Mouse (Mus musculus): ENCODE results near the gene Taf3. TPM values are rescaled to one million over a fixed set of nuclear protein-coding genes. Genes with fewer than 3 reads are reported as not detected.

The Taf3 gene
- polyA plus RNA-seq, 1 experiment from 2014 or later: 17.9 TPM

DNA sequence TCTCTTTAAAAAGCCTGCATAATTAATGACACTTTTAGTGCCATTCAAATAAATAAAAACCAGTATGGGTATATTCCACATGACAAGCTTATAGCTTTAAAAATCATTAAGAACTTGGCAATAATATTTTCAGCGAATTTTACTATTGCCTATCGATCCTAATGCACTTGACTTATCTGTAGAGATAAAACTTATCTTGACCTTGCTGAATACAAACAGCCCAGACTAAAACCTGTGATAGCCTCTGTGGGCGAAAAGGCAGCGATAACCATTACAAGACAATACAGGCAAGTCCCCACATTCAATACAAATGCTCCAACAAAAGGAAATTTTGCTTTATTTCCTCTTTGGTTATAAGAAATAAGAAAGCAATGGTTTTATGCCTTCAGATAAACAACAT is 39.8 kb downstream of the Taf3 start:
- no peak for ATAC-seq
- no peaks in the 10 kb centered on the region for H3K36me3 ChIP-seq (ENCODE audit: poor library complexity, severe bottlenecking)
- no peak overlapping the region for H3K4me2 ChIP-seq
- H3K4me1 ChIP-seq: no peaks in the 10 kb centered on the region
- 90% methylated on average over 4 of the region's 4 CpGs for WGBS
- H3K4me3 ChIP-seq: no peak overlapping the region
- H3K9ac ChIP-seq: no peak overlapping the region
- no peaks in the 10 kb centered on the region for H3K9me3 ChIP-seq (replicated peaks)
- H3K27ac ChIP-seq: no peak overlapping the region
- H3K27me3 ChIP-seq: no peaks in the 10 kb centered on the region

GRCm38 (mm10) chr2:10004960-10005621 is 43.3 kb downstream of the Taf3 start:
- Histone ChIP-seq H3K36me3 (ENCODE audit: poor library complexity, severe bottlenecking) (no peaks in the 10 kb centered on the region), H3K4me1 (0 out of 2 replicates have a peak, but pooled peaks cover 4% of the 10 kb centered on the region), H3K4me3 (no peak overlapping the region), H3K27me3 (no peaks in the 10 kb centered on the region), H3K9me3 (replicated peaks) (no peaks in the 10 kb centered on the region), H3K27ac (no peak overlapping the region), H3K4me2 (no peak overlapping the region), H3K9ac (no peak overlapping the region)
- WGBS: 88% methylated on average over 8 of the region's 8 CpGs
- ATAC-seq: no peak

GRCm38 (mm10) chr2:10003358-10003757 is 45.0 kb downstream of the Taf3 start:
- Histone ChIP-seq H3K27ac (no peak overlapping the region), H3K36me3 (ENCODE audit: poor library complexity, severe bottlenecking) (no peaks in the 10 kb centered on the region), H3K9me3 (replicated peaks) (no peaks in the 10 kb centered on the region), H3K9ac (no peak overlapping the region), H3K4me2 (no peak overlapping the region), H3K27me3 (no peaks in the 10 kb centered on the region), H3K4me3 (no peak overlapping the region), H3K4me1 (0 out of 2 replicates have a peak, but pooled peaks cover 4% of the 10 kb centered on the region)
- ATAC-seq: peak; percentile 65
- WGBS: 74% methylated on average over 5 of the region's 5 CpGs

- WGBS: 90% methylated on average over 2 of the region's 2 CpGs
- no peak overlapping the region for H3K4me3 ChIP-seq
- H3K36me3 ChIP-seq (ENCODE audit: poor library complexity, severe bottlenecking): no peaks in the 10 kb centered on the region
- 0 out of 2 replicates have a peak, but pooled peaks cover 4% of the 10 kb centered on the region for H3K4me1 ChIP-seq
- ATAC-seq: no peak
- no peak overlapping the region for H3K4me2 ChIP-seq
- H3K9ac ChIP-seq: no peak overlapping the region
- H3K27me3 ChIP-seq: no peaks in the 10 kb centered on the region
- no peak overlapping the region for H3K27ac ChIP-seq
- H3K9me3 ChIP-seq (replicated peaks): no peaks in the 10 kb centered on the region
These were observed 46.8 kb downstream of the Taf3 start for GRCm38 (mm10) chr2:10001591-10001990.

- no peak for ATAC-seq
- no peaks in the 10 kb centered on the region for H3K27me3 ChIP-seq
- H3K9me3 ChIP-seq (replicated peaks): no peaks in the 10 kb centered on the region
- no peak overlapping the region for H3K9ac ChIP-seq
- no peaks in the 10 kb centered on the region for H3K4me1 ChIP-seq
- 91% methylated on average over 7 of the region's 7 CpGs for WGBS
- no peak overlapping the region for H3K4me2 ChIP-seq
- H3K4me3 ChIP-seq: no peak overlapping the region
- no peaks in the 10 kb centered on the region for H3K36me3 ChIP-seq (ENCODE audit: poor library complexity, severe bottlenecking)
- no peak overlapping the region for H3K27ac ChIP-seq
These were observed 50.9 kb downstream of the Taf3 start for GRCm38 (mm10) chr2:9997535-9997934.

GRCm38 (mm10) chr2:9996111-9996510 is 52.3 kb downstream of the Taf3 start:
- ATAC-seq: no peak
- Histone ChIP-seq H3K4me3 (no peak overlapping the region), H3K9me3 (replicated peaks) (no peaks in the 10 kb centered on the region)

DNA sequence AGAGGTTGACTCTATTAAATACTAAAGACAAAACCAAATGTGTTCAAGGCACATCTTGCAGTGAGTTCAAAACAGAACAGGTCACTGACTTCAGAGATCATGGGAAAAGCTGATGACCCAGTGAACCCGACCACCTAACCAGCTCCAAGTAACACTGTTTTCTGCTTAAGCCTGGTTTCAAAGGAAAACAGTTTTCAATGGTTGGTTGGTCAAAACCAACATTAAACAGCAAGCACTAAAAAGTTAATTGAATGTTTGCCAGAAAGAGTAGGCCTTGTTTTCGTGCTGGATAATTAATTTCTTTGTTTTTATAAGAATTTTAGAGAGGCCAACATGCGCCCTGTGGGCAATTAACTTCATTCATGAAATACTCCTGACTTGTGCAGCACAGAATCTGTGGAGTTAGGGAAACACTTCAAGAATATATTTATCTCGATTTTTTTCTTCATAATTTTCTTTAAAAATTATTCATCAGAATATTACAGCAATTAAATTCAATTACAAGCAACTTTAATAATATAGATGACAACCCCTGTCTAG is 57.6 kb downstream of the Taf3 start:
- no peak for ATAC-seq
- Histone ChIP-seq H3K4me3 (no peak overlapping the region), H3K27me3 (no peaks in the 10 kb centered on the region), H3K4me1 (no peaks in the 10 kb centered on the region), H3K9me3 (replicated peaks) (no peaks in the 10 kb centered on the region), H3K36me3 (ENCODE audit: poor library complexity, severe bottlenecking) (no peaks in the 10 kb centered on the region), H3K4me2 (no peak overlapping the region), H3K9ac (no peak overlapping the region), H3K27ac (no peak overlapping the region)
- WGBS: 36% methylated on average over 4 of the region's 4 CpGs

More at GRCm38 (mm10) chr2:9996111-9996510, 52.3 kb downstream of the Taf3 start:
- no peak overlapping the region for H3K9ac ChIP-seq
- H3K27me3 ChIP-seq: no peaks in the 10 kb centered on the region
- 98% methylated on average over 5 of the region's 5 CpGs for WGBS
- H3K4me1 ChIP-seq: no peaks in the 10 kb centered on the region
- no peak overlapping the region for H3K27ac ChIP-seq
- no peaks in the 10 kb centered on the region for H3K36me3 ChIP-seq (ENCODE audit: poor library complexity, severe bottlenecking)
- no peak overlapping the region for H3K4me2 ChIP-seq

DNA sequence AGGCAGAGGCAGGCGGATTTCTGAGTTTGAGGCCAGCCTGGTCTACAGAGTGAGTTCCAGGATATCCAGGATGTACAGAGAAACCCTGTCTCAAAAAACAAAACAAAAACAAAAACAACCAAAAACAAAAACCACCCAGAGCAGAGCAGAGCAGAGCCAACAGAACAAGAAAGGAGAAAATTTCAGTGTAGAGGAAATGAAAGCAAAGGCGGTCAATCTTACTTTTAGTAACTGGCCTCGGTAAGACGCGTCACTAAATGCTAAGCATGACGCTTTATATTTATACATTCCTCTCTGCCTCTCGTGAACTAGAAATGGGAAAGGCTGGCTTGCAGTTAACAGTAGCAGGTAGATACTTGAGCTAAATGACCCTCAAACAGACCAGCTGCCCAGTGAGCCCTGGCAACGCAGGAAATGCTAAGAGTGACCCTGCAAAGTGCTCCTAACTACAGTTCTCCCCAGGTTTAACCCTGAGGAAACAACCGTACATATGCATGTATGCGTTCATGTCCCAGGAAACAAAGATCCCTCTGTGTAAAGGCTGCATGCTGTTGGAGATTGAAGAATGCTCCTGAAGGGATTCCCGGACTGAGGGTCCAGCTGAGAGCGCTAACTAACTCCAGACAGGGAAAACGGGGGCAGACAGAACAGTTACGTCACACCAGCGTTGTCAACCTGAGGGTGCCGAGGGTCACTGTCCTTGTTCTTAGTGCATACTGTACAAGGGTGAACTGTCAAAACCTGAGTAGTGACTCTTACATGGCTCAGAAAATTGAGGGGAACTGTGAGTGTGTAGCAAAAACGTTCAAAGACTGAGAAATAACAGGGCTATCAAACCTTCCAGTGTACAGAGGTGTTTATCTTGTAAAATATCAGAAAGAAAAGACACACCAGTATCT is 58.5 kb downstream of the Taf3 start:
- H3K27me3 ChIP-seq: no peaks in the 10 kb centered on the region
- no peaks in the 10 kb centered on the region for H3K9me3 ChIP-seq (replicated peaks)
- ATAC-seq: no peak
- no peak overlapping the region for H3K27ac ChIP-seq
- H3K9ac ChIP-seq: no peak overlapping the region
- H3K4me2 ChIP-seq: no peak overlapping the region
- no peak overlapping the region for H3K4me3 ChIP-seq
- no peaks in the 10 kb centered on the region for H3K4me1 ChIP-seq
- WGBS: 77% methylated on average over 17 of the region's 17 CpGs
- H3K36me3 ChIP-seq (ENCODE audit: poor library complexity, severe bottlenecking): no peaks in the 10 kb centered on the region

DNA sequence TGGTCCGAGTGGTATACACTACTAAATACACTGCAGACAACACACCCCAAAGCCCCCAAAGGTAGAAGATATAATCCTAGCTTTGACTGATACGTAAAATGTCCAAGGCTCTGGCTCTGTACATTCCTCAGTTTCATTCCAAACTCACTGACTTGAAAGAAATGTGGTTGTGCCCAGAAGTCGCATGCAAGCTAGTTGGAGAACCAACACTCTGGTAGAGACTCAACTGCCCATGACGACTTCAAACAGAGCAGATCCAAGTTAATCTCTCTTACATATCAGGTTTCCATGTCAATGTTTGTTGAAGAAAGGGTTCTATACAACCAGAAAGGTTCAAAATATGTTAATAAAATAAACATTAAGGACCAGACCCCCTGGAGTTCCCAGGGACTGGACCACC is 60.1 kb downstream of the Taf3 start:
- no peak for ATAC-seq
- no peaks in the 10 kb centered on the region for H3K36me3 ChIP-seq (ENCODE audit: poor library complexity, severe bottlenecking)
- WGBS: 84% methylated on average over 4 of the region's 4 CpGs

DNA sequence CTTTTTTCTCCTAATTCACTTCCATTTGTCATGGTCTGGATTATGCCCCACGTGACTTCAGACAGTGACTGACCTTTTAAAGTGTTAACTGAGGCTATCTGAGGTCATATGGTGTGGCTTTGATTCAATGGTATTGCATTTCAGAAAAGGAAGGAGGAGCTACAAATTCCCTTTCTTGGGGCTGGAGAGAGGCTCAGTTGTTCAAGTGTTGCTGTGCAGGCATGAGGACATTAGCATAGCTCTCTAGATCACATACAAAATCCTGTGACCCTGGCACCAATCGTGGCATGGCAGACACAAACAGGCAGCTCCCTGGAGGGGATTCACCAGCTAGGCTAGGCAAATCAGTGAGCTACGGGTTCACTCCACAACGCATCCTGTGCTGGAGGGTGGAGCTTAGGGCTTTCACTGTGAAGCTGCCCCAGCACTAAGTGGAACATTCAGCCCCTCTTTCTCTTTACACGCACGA is 62.4 kb downstream of the Taf3 start:
- no peak overlapping the region for H3K27ac ChIP-seq
- H3K9ac ChIP-seq: no peak overlapping the region

More for the DNA sequence above, 60.1 kb downstream of the Taf3 start:
- no peaks in the 10 kb centered on the region for H3K9me3 ChIP-seq (replicated peaks)
- no peak overlapping the region for H3K4me2 ChIP-seq
- H3K27me3 ChIP-seq: no peaks in the 10 kb centered on the region
- H3K27ac ChIP-seq: no peak overlapping the region
- H3K4me3 ChIP-seq: no peak overlapping the region
- H3K4me1 ChIP-seq: no peaks in the 10 kb centered on the region
- H3K9ac ChIP-seq: no peak overlapping the region

GRCm38 (mm10) chr2:9982446-9982845 is 66.0 kb downstream of the Taf3 start:
- Histone ChIP-seq H3K4me3 (no peak overlapping the region), H3K27ac (no peak overlapping the region), H3K27me3 (no peaks in the 10 kb centered on the region), H3K9me3 (replicated peaks) (no peaks in the 10 kb centered on the region), H3K9ac (no peak overlapping the region), H3K36me3 (ENCODE audit: poor library complexity, severe bottlenecking) (no peaks in the 10 kb centered on the region), H3K4me2 (no peak overlapping the region), H3K4me1 (peaks cover 8% of the 10 kb centered on the region)
- WGBS: 34% methylated on average over 5 of the region's 5 CpGs
- ATAC-seq: no peak

More for the DNA sequence above, 62.4 kb downstream of the Taf3 start:
- H3K9me3 ChIP-seq (replicated peaks): no peaks in the 10 kb centered on the region
- H3K4me1 ChIP-seq: peaks cover 8% of the 10 kb centered on the region
- 10% methylated on average over 6 of the region's 6 CpGs for WGBS
- ATAC-seq: peak; percentile 48; the same call in 1 of the 2 replicates
- H3K36me3 ChIP-seq (ENCODE audit: poor library complexity, severe bottlenecking): no peaks in the 10 kb centered on the region
- H3K4me2 ChIP-seq: no peak overlapping the region
- H3K27me3 ChIP-seq: no peaks in the 10 kb centered on the region
- no peak overlapping the region for H3K4me3 ChIP-seq

- no peak overlapping the region for H3K4me2 ChIP-seq
- H3K9me3 ChIP-seq (replicated peaks): no peaks in the 10 kb centered on the region
- no peak overlapping the region for H3K9ac ChIP-seq
- no peaks in the 10 kb centered on the region for H3K27me3 ChIP-seq
- 89% methylated on average over 3 of the region's 3 CpGs for WGBS
- H3K27ac ChIP-seq: no peak overlapping the region
- H3K4me1 ChIP-seq: no peaks in the 10 kb centered on the region
- ATAC-seq: no peak
- H3K36me3 ChIP-seq (ENCODE audit: poor library complexity, severe bottlenecking): no peaks in the 10 kb centered on the region
- H3K4me3 ChIP-seq: no peak overlapping the region
These were observed 76.5 kb downstream of the Taf3 start for GRCm38 (mm10) chr2:9971927-9972326.
